ENCODE assay signal across 30 mouse cellular contexts in the genomic region with DNA sequence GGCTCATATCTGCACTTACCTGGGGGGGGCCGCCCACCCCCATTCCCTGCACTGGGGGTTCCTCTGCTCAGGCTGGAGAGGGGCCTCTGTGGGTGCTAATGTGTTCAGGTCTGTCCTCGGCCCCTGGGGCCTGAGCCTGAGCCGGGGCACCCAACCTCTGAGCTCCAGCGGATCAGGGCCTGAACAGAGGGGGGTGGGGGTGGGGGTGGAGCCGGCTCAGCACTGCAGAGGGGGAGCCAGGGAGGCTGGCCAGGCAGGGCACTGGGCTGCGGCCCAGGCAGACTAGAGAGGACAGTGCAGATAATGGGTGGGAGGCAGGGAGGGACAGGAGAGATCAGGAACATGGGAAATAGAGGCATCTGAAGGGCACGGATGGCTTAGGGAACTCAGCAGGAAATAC. TPM values are rescaled to one million over a fixed set of nuclear protein-coding genes. Genes with fewer than 3 reads are reported as not detected.
DNase-seq lines count a peak whose midpoint lies in the region; ATAC-seq and TF ChIP-seq lines count a peak whose summit lies in the region.
"Had no signal": no experiment of that assay in that cellular context is flagged by ENCODE, and none has a peak within 500 bp of the region (broad histone marks: within the 10 kb centered on the region; RNA-seq: fewer than 3 reads in every experiment).

Gene Kcnj14, minus strand, starts transcription at position 185 of the 400 bp plus-strand sequence.

- 87% methylated on average over 7 of the region's 7 CpGs for WGBS in hindbrain, embryonic 12.5 days
- 66% methylated on average over 7 of the region's 7 CpGs for WGBS in hindbrain, postnatal 0 days
- WGBS in midbrain, embryonic 12.5 days = 65% methylated on average over 6 of the region's 7 CpGs
- 66% methylated on average over 7 of the region's 7 CpGs for WGBS in midbrain, embryonic 11.5 days
- WGBS in stomach, postnatal 0 days = 65% methylated on average over 6 of the region's 7 CpGs
- WGBS in forebrain, embryonic 14.5 days = 66% methylated on average over 7 of the region's 7 CpGs

- H3K27ac ChIP-seq in hindbrain, embryonic 12.5 days = no peak within 1 kb of the TSS
- no peak within 1 kb of the TSS for H3K27ac ChIP-seq in hindbrain, postnatal 0 days
- H3K27ac ChIP-seq in midbrain, embryonic 12.5 days (replicated peaks) = no peak within 1 kb of the TSS
- no peak within 1 kb of the TSS for H3K27ac ChIP-seq in midbrain, embryonic 11.5 days (ENCODE audit: low read depth, low read length)
- no peak within 1 kb of the TSS for H3K27ac ChIP-seq in stomach, postnatal 0 days (replicated peaks)
- no peak within 1 kb of the TSS for H3K27ac ChIP-seq in forebrain, embryonic 14.5 days (ENCODE audit: low read depth, low read length)
- H3K27ac ChIP-seq: forebrain, embryonic 15.5 days; heart, adult 2 months; heart, embryonic 15.5 days; hindbrain, embryonic 14.5 days; layer of hippocampus, adult 2 months; left cerebral cortex, adult 2 months; limb, embryonic 13.5 days; liver, embryonic 14.5 days had no signal

- no peaks in the 10 kb centered on the region for H3K9me3 ChIP-seq in hindbrain, embryonic 12.5 days (replicated peaks)
- H3K9me3 ChIP-seq in hindbrain, postnatal 0 days (ENCODE audit: low read length) = no peaks in the 10 kb centered on the region
- no peaks in the 10 kb centered on the region for H3K9me3 ChIP-seq in midbrain, embryonic 12.5 days
- no peaks in the 10 kb centered on the region for H3K9me3 ChIP-seq in midbrain, embryonic 11.5 days (ENCODE audit: control insufficient read depth, low read length)
- H3K9me3 ChIP-seq in stomach, postnatal 0 days (ENCODE audit: control insufficient read depth, low read length) = no peaks in the 10 kb centered on the region
- no peaks in the 10 kb centered on the region for H3K9me3 ChIP-seq in forebrain, embryonic 14.5 days (replicated peaks; ENCODE audit: control insufficient read depth, low read length)
- H3K9me3 ChIP-seq: forebrain, embryonic 15.5 days; heart, embryonic 15.5 days; limb, embryonic 13.5 days had no signal

- H3K4me2 ChIP-seq in hindbrain, embryonic 12.5 days (replicated peaks) = no peak within 1 kb of the TSS
- no peak within 1 kb of the TSS for H3K4me2 ChIP-seq in hindbrain, postnatal 0 days (ENCODE audit: low read depth, low read length)
- no peak within 1 kb of the TSS for H3K4me2 ChIP-seq in midbrain, embryonic 12.5 days (replicated peaks)
- no peak within 1 kb of the TSS for H3K4me2 ChIP-seq in midbrain, embryonic 11.5 days
- no peak within 1 kb of the TSS for H3K4me2 ChIP-seq in stomach, postnatal 0 days (replicated peaks; ENCODE audit: low read depth)
- no peak within 1 kb of the TSS for H3K4me2 ChIP-seq in forebrain, embryonic 14.5 days (ENCODE audit: low read length)
- H3K4me2 ChIP-seq: forebrain, embryonic 15.5 days; heart, embryonic 15.5 days; hindbrain, embryonic 14.5 days; limb, embryonic 13.5 days; lung, embryonic 14.5 days had no signal

- H3K9ac ChIP-seq in hindbrain, embryonic 12.5 days = 0 out of 2 replicates have a peak within 1 kb of the TSS, but pooled peaks have one; percentile 4
- H3K9ac ChIP-seq in hindbrain, postnatal 0 days (replicated peaks; ENCODE audit: low read length) = no peak within 1 kb of the TSS
- H3K9ac ChIP-seq in midbrain, embryonic 12.5 days (replicated peaks) = 0 out of 2 replicates have a peak within 1 kb of the TSS, but pooled peaks have one; percentile 24
- no peak within 1 kb of the TSS for H3K9ac ChIP-seq in midbrain, embryonic 11.5 days (ENCODE audit: low read length)
- H3K9ac ChIP-seq in stomach, postnatal 0 days (ENCODE audit: low read length) = no peak within 1 kb of the TSS
- no peak within 1 kb of the TSS for H3K9ac ChIP-seq in forebrain, embryonic 14.5 days (ENCODE audit: low read length)
- H3K9ac ChIP-seq: forebrain, embryonic 15.5 days; heart, embryonic 15.5 days; hindbrain, embryonic 14.5 days; limb, embryonic 13.5 days; liver, embryonic 14.5 days; lung, embryonic 14.5 days had no signal

- CTCF ChIA-PET in Patski (lab: Charles Lee) = no interaction called here

- peaks cover 9% of the 10 kb centered on the region for H3K27me3 ChIP-seq in hindbrain, embryonic 12.5 days
- no peaks in the 10 kb centered on the region for H3K27me3 ChIP-seq in hindbrain, postnatal 0 days (ENCODE audit: insufficient read depth, low read length)
- peaks cover 14% of the 10 kb centered on the region for H3K27me3 ChIP-seq in midbrain, embryonic 12.5 days
- H3K27me3 ChIP-seq in midbrain, embryonic 11.5 days (ENCODE audit: control insufficient read depth, insufficient read depth, low read length) = peaks cover 3% of the 10 kb centered on the region
- no peaks in the 10 kb centered on the region for H3K27me3 ChIP-seq in Patski
- H3K27me3 ChIP-seq in stomach, postnatal 0 days (ENCODE audit: control insufficient read depth, insufficient read depth, low read length) = no peaks in the 10 kb centered on the region
- H3K27me3 ChIP-seq in forebrain, embryonic 14.5 days (replicated peaks; ENCODE audit: control insufficient read depth, insufficient read depth, low read length) = no peaks in the 10 kb centered on the region
- H3K27me3 ChIP-seq: forebrain, embryonic 15.5 days had no signal

- TF ChIP-seq CTCF in hindbrain, postnatal 0 days (IDR thresholded peaks at IDR 0.05; ENCODE audit: low read depth) = no peak
- TF ChIP-seq CTCF in Patski (IDR thresholded peaks at IDR 0.05) = no peak
- no peak for TF ChIP-seq CTCF in stomach, postnatal 0 days (IDR thresholded peaks at IDR 0.05; ENCODE audit: low read depth)

- peaks cover 64% of the 10 kb centered on the region for H3K36me3 ChIP-seq in hindbrain, embryonic 12.5 days
- peaks cover 42% of the 10 kb centered on the region for H3K36me3 ChIP-seq in hindbrain, postnatal 0 days (ENCODE audit: insufficient read depth, low read length)
- peaks cover 62% of the 10 kb centered on the region for H3K36me3 ChIP-seq in midbrain, embryonic 12.5 days
- H3K36me3 ChIP-seq in midbrain, embryonic 11.5 days (ENCODE audit: control insufficient read depth, insufficient read depth, low read length) = peaks cover 27% of the 10 kb centered on the region
- H3K36me3 ChIP-seq in stomach, postnatal 0 days (ENCODE audit: control insufficient read depth, insufficient read depth, low read length) = peaks cover 24% of the 10 kb centered on the region
- H3K36me3 ChIP-seq in forebrain, embryonic 14.5 days (ENCODE audit: control insufficient read depth, insufficient read depth, low read length) = peaks cover 56% of the 10 kb centered on the region

- POLR2A ChIA-PET in Patski (lab: Charles Lee) = no interaction called here

- no peak within 1 kb of the TSS for H3K4me3 ChIP-seq in hindbrain, embryonic 12.5 days
- no peak within 1 kb of the TSS for H3K4me3 ChIP-seq in hindbrain, postnatal 0 days (ENCODE audit: low read length)
- no peak within 1 kb of the TSS for H3K4me3 ChIP-seq in midbrain, embryonic 12.5 days
- H3K4me3 ChIP-seq in midbrain, embryonic 11.5 days (ENCODE audit: low read depth, low read length) = no peak within 1 kb of the TSS
- no peak within 1 kb of the TSS for H3K4me3 ChIP-seq in stomach, postnatal 0 days (ENCODE audit: low read depth, low read length)
- no peak within 1 kb of the TSS for H3K4me3 ChIP-seq in forebrain, embryonic 14.5 days (ENCODE audit: low read depth, low read length)
- H3K4me3 ChIP-seq: forebrain, embryonic 15.5 days; heart, adult 2 months; heart, embryonic 15.5 days; layer of hippocampus, adult 2 months; left cerebral cortex, adult 2 months; limb, embryonic 13.5 days had no signal

- ATAC-seq in hindbrain, embryonic 12.5 days (ENCODE audit: low FRiP score) = no peak
- ATAC-seq in hindbrain, postnatal 0 days = no peak
- ATAC-seq in midbrain, embryonic 12.5 days (ENCODE audit: low FRiP score, low read depth) = no peak
- no peak for ATAC-seq in midbrain, embryonic 11.5 days (ENCODE audit: low FRiP score)
- peak; percentile 9 for ATAC-seq in Patski
- ATAC-seq in stomach, postnatal 0 days (ENCODE audit: low FRiP score, low TSS enrichment) = 0 out of 2 replicates have a peak, but pooled peaks have one; percentile 13
- ATAC-seq in forebrain, embryonic 14.5 days = no peak
- ATAC-seq: activated CD4-positive, CD25-positive, alpha-beta regulatory T cell, adult 4 months; CD4-positive, CD25-positive, alpha-beta regulatory T cell, adult 4 months; forebrain, embryonic 15.5 days; inflammation-experienced regulatory T-cells, adult 6 months had no signal

- peaks cover 6% of the 10 kb centered on the region for H3K4me1 ChIP-seq in hindbrain, embryonic 12.5 days
- H3K4me1 ChIP-seq in hindbrain, postnatal 0 days (ENCODE audit: insufficient read depth, low read length) = no peaks in the 10 kb centered on the region
- peaks cover 3% of the 10 kb centered on the region for H3K4me1 ChIP-seq in midbrain, embryonic 12.5 days
- H3K4me1 ChIP-seq in midbrain, embryonic 11.5 days (ENCODE audit: control insufficient read depth, insufficient read depth, low read length) = peaks cover 4% of the 10 kb centered on the region
- H3K4me1 ChIP-seq in stomach, postnatal 0 days (replicated peaks; ENCODE audit: control insufficient read depth, insufficient read depth) = no peaks in the 10 kb centered on the region
- peaks cover under 1% of the 10 kb centered on the region; the same call in 1 of the 2 replicates for H3K4me1 ChIP-seq in forebrain, embryonic 14.5 days (ENCODE audit: control insufficient read depth, insufficient read depth, low read length)

- TF ChIP-seq EP300 in stomach, postnatal 0 days (optimal IDR thresholded peaks at IDR 0.05) = no peak

- no peak for DNase-seq in hindbrain, postnatal 0 days (ENCODE audit: low spot score)
- no peak for DNase-seq in midbrain, embryonic 11.5 days (ENCODE audit: low spot score, missing footprints)
- DNase-seq in Patski (ENCODE audit: low read depth, low spot score) = no peak
- DNase-seq in stomach, postnatal 0 days (ENCODE audit: low spot score) = no peak
- DNase-seq in forebrain, embryonic 14.5 days (ENCODE audit: low spot score) = no peak
- DNase-seq: adrenal gland, adult 8-10 months; cerebellum, adult 8-10 months; cerebellum, postnatal 25 days; gastrocnemius, postnatal 25 days; heart, adult 2 months; kidney, adult 11 months; kidney, postnatal 36 days; lung, embryonic 14.5 days; lung, postnatal 14 days; right cerebral cortex, postnatal 4 days; thymus, adult 2 months; thymus, postnatal 4 days had no signal

- in situ Hi-C loops in Patski (cut with MboI; ENCODE audit: low pct_unique_long_range_greater_than_20kb) = no loop called here

RNA-seq across cellular contexts. Expression of gene Kcnj14, which starts in this region (rescaled TPM):
- polyA plus RNA-seq in hindbrain, embryonic 12.5 days (2016; fragmentation: Nextera tagmentation; extraction: Ambion mirVana) = 0.80 and 0.96 TPM in 2 replicates
- total RNA-seq in hindbrain, postnatal 0 days (2014; rRNA removed) = 0.97 and 1.4 TPM in 2 replicates
- 0.89 and 1.2 TPM in 2 replicates for polyA plus RNA-seq in hindbrain, postnatal 0 days (2015; fragmentation: Nextera tagmentation; extraction: Ambion mirVana)
- polyA plus RNA-seq in midbrain, embryonic 12.5 days (2016; fragmentation: Nextera tagmentation; extraction: Ambion mirVana) = 0.46 and 1.1 TPM in 2 replicates
- polyA plus RNA-seq in midbrain, embryonic 11.5 days (2014; fragmentation: Nextera tagmentation; extraction: Ambion mirVana) = 0.69 and 0.75 TPM in 2 replicates
- polyA plus RNA-seq in Patski (2021) = 16.6 TPM
- polyA plus RNA-seq in stomach, postnatal 0 days (2015; fragmentation: Nextera tagmentation; extraction: Ambion mirVana) = 0.22 TPM in 2 replicates
- polyA plus RNA-seq in forebrain, embryonic 14.5 days (2014; fragmentation: Nextera tagmentation; extraction: Ambion mirVana) = 0.41 and 0.78 TPM in 2 replicates
- polyA plus RNA-seq: activated CD4-positive, CD25-positive, alpha-beta regulatory T cell, adult 4 months; CD4-positive, CD25-positive, alpha-beta regulatory T cell, adult 4 months; inflammation-experienced regulatory T-cells, adult 6 months; spleen, adult 2 months had no signal

Comparison
In these comparisons a context has a peak if more than half of its experiments do, and no peak if none do; other contexts are left out.
1. H3K9ac ChIP-seq: peak in hindbrain, embryonic 12.5 days (single experiment) and midbrain, embryonic 12.5 days (single experiment); none in hindbrain, postnatal 0 days (single experiment), midbrain, embryonic 11.5 days (single experiment), stomach, postnatal 0 days (single experiment) and forebrain, embryonic 14.5 days (single experiment).
2. Peak in ATAC-seq in stomach, postnatal 0 days; RNA of the gene not detected or under 1 TPM.